Mouse (Mus musculus): Measurements from ENCODE around the gene Poglut1. TPM values are rescaled to one million over a fixed set of nuclear protein-coding genes. Genes with fewer than 3 reads are reported as not detected.
"Not testable (repeated sequence)": the region's sequence is repeated elsewhere in the genome, so short reads cannot be mapped to it uniquely, and the experiment has no call there.

The Poglut1 gene
- total RNA-seq, 4 experiments from 2014 or later: 43.1 to 49.4 (median 45.3) TPM

GRCm38 (mm10) chr16:38536544-38537146 lies 13.4 kb downstream of the Poglut1 start:
- peak; percentile 61 for DNase-seq (ENCODE audit: low spot score in 2 of 2)

GRCm38 (mm10) chr16:38526264-38526663 lies 23.8 kb downstream of the Poglut1 start:
- DNase-seq (ENCODE audit: low spot score in 2 of 2): no peak

- peak; percentile 90 to 96 for DNase-seq (ENCODE audit: low spot score in 2 of 2)
Measured at GRCm38 (mm10) chr16:38522129-38523084, 27.7 kb downstream of the Poglut1 start, which contains the start of gene Timmdc1. Timmdc1 (minus strand) TSS chr16:38522663.

DNA sequence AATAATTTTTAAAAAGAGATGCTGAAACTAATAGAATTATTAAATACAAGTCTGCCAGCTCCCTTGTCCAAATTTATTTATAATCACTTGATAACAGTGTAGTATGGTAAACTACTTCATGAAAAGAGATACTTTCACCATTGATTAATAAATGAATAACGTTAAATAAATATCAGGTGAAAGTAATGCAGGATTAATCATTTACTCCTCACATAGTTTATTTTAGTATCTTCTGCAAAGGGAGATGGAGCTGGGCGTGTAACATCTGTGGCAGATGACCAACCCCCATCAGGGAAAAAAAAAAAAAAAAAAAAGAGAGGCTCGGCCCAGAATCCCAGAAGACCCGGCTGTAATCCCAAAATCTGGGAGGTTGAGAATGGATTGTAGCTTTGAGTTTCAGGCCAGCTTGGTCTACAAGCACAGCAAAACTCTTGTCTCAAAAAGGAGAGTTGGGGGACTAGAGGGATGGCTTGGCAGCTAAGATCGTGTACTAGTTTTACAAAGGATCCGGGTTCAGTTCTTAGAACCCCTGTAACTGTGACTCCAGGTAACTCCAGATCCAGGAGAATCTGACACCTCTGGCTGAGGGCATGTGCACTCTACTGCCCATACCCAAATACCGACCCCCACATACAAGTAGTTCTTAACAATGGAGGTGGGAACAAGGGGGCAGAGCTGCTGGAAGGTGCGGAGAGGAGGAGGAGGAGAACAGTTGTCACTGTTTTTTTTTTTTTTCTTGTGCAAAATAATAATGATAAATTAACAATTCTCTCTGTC lies 28.7 kb downstream of the Poglut1 start:
- DNase-seq (ENCODE audit: low spot score in 2 of 2): no peak

DNA sequence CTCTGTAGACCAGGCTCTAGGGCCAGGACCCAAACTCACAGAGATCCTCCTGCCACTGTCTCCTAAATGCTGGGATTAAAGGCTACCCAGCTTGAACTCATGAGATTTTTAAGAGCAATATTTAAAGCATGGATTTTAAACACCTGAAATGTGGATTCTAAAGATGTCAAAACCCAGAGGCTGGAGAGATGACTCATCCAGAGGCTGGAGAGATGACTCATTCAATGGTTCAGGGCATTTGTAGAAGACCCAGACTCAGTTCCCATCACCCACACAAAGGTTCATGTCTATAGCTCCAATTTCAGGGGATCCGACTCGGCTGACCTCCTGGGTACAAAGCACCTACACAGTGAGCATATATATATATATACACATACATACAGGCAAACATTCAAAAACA lies 30.9 kb downstream of the Poglut1 start:
- no peak for DNase-seq (ENCODE audit: low spot score in 2 of 2)

GRCm38 (mm10) chr16:38510846-38511245 lies 39.2 kb downstream of the Poglut1 start:
- DNase-seq (ENCODE audit: low spot score in 2 of 2): no peak

- peak; percentile 39 to 50 for DNase-seq (ENCODE audit: low spot score in 2 of 2)
Measured at GRCm38 (mm10) chr16:38506041-38506634, 43.9 kb downstream of the Poglut1 start.

DNA sequence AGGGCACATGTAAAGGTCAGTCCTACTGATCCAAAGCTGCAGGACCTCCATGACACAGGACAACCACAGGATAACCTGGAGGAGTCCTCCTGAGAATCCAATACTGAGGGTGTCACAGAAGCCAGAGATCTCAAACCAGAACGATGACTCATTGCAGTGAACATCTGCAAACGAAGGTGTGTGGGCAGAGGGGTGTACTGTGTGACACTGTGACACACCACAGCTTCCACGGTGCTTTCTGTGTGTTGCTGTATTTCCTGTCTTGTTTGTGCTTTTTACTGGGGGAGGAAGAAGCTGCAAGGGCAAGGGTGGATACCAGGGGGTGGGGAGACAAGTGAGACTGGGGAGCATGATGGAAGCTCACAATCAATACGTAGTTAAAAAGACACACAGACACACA lies 46.5 kb downstream of the Poglut1 start:
- no peak for DNase-seq (ENCODE audit: low spot score in 2 of 2)

GRCm38 (mm10) chr16:38502469-38502868 lies 47.6 kb downstream of the Poglut1 start:
- no peak for DNase-seq (ENCODE audit: low spot score in 2 of 2)

DNA sequence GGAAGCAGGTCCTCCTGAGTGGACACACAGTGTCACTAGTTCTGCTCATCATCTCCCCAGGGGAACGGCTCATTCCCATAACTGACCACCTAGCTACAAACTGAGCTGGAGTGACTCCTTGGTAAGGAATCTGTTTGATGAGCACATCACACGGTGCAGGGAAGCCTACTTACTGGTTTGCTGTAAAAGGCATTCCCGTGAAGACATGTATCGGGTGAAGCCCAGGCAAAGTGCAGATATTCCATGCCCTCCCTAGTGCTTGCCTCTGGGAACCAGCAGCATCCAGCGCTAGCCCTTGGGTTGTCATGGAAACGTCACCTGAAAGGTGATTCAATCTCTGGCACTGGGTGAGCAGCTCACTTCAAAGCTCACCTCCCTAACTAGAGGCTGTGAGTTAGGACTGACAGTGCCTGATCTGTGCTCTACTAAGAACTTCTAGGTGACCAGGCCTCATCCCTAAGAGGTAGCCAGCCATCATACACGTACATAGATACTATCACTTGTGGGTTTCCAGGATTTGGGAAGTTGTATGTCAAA lies 53.4 kb downstream of the Poglut1 start:
- DNase-seq (ENCODE audit: low spot score in 2 of 2): no peak

- DNase-seq (ENCODE audit: low spot score in 2 of 2): no peak
Measured at GRCm38 (mm10) chr16:38493890-38494289, 56.2 kb downstream of the Poglut1 start.

- DNase-seq (ENCODE audit: low spot score in 2 of 2): no peak
Measured at GRCm38 (mm10) chr16:38492551-38492950, 57.5 kb downstream of the Poglut1 start.

DNA sequence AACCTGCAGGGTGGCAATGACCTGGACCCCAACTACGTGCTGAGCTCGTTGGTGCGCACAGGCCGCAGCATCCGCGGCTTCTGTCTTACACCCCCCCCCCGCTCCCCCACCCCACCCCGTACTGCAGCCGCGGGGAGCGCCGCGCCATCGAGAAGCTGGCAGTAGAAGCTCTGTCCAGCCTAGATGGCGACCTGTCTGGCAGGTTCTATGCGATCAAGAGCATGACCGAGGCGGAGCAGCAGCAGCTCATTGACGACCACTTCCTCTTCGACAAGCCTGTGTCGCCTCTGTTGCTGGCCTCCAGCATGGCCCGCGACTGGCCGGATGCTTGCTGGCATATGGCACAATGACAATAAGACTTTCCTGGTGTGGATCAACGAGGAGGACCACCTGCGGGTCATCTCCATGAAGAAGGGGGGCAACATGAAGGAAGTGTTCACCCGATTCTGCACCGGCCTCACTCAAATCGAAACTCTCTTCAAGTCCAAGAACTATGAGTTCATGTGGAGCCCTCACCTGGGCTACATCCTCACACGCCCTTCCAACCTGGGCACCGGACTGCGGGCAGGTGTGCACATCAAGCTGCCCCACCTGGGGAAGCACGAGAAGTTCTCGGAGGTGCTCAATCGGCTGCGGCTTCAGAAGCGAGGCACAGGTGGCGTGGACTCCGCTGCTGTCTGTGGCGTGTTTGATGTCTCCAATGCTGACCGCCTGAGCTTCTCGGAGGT lies 66.3 kb downstream of the Poglut1 start:
- no peak for DNase-seq (ENCODE audit: low spot score in 2 of 2)

- no peak for DNase-seq (ENCODE audit: low spot score in 2 of 2)
Measured at GRCm38 (mm10) chr16:38482780-38483562, 67.1 kb downstream of the Poglut1 start.

DNA sequence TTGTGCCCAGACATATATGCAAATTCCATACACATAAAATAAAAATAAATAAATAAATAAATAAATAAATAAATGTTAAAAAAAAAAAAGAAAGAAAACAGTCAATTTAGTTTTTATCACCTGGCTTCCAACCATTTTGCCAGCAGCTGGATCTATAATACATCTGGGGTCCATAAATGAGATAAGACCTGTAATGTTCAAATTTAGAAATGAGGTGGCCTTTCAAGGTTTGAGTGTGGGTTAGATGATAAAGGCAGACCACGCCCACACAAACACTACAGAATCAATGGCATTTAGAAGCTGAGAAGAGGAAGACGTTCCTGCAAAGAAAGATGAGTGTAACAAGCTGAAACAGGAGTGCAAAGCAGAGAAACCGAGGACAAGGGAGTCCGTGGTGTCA lies 68.7 kb downstream of the Poglut1 start:
- DNase-seq (ENCODE audit: low spot score in 2 of 2): no peak

- DNase-seq (ENCODE audit: low spot score in 2 of 2): no peak
Measured at GRCm38 (mm10) chr16:38478296-38478695, 71.8 kb downstream of the Poglut1 start.

- not testable (repeated sequence) for DNase-seq (ENCODE audit: low spot score in 2 of 2)
Measured at GRCm38 (mm10) chr16:38477241-38477608, 72.8 kb downstream of the Poglut1 start.

GRCm38 (mm10) chr16:38476312-38477240 lies 73.5 kb downstream of the Poglut1 start:
- DNase-seq (ENCODE audit: low spot score in 2 of 2): peak in 1 of 2 experiments; percentile 34
